Mouse (Mus musculus) embryo, embryonic 11 days (tissue): Measurements from ENCODE around the gene Nfu1.

Experiments
- DNase-seq: peaks from one replicate; pipeline ENCODE4 v3.0.0-alpha.2; 2015

Gene Nfu1

DNA sequence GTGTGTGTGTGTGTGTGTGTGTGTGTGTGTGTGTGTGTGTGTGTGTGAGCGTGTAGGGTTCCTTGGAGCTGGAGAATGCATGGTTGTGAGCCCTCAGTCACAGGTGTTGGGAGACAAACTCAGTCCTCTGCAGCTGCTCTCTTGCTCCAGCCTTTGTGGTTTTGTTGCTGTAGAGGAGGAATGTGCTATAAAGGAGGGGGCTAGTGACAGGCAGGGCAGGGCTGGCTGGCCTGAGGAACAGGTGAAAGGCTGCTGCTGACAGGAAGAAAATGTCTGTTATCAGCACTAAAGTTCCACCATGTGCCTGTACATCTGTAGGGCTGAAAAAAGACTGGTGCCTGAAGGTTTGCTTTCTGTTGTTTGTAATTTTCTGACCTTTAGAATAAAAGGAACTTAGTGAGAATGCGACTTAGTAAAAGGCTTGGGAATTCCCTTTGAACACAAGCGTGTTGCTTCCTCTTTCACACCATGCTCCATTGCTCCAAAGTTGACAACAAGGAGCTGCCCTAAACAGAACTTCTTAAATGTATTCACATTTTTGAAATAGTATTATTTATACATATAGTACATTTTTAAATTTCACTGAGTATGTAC lies 66.2 kb downstream of the Nfu1 start:
- no peak for DNase-seq
